Mouse (Mus musculus): ENCODE data around the gene Zhx3. TPM values are rescaled to one million over a fixed set of nuclear protein-coding genes. Genes with fewer than 3 reads are reported as not detected.

The Zhx3 gene
- total RNA-seq, 1 experiment from 2014 or later, result 6.8 TPM

DNA sequence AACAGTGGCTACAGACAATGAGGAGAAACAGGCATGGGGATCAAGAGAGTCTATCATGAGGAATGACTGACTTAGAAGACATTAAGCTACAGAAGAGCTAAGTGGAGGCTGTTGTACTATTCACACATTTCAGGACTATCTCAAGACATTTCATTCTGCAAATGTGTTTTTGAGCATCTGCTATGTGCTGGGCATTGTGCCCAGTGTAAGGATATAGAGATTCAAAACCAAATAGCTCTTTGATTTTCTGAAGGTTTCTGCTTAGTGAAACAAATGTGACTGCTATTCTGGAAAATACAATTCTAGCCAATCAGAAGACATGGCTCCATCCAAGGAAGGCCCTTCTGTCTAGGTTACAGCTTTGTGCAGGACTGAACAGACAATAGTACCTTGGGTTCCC lies 18.1 kb downstream of the Zhx3 start:
- no peak for ATAC-seq (replicated peaks in 1 of 2; ENCODE audit: insufficient read depth in 1 of 2, low FRiP score in 2 of 2, low TSS enrichment in 1 of 2, low read depth in 1 of 2, poor library complexity in 2 of 2, severe bottlenecking in 2 of 2)

DNA sequence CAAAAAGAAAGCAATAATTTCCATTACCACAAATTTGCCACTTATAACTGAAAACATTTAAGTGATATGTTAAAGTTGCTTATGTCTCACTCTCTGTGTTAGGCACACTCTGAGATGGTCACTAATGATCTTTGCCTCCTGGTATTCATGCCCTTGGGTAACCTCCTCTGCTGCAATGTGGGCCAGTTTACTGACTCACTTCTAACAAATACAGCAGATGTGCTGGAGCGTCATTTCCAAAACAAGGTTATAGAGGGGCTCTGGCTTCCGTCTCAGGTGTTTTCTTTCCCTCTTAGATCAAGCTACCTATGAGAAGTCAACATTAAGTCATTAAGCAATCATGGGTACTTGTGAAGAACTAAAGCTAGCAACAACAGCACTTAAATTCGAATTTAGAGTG lies 22.4 kb downstream of the Zhx3 start:
- no peak for ATAC-seq (replicated peaks in 1 of 2; ENCODE audit: insufficient read depth in 1 of 2, low FRiP score in 2 of 2, low TSS enrichment in 1 of 2, low read depth in 1 of 2, poor library complexity in 2 of 2, severe bottlenecking in 2 of 2)

DNA sequence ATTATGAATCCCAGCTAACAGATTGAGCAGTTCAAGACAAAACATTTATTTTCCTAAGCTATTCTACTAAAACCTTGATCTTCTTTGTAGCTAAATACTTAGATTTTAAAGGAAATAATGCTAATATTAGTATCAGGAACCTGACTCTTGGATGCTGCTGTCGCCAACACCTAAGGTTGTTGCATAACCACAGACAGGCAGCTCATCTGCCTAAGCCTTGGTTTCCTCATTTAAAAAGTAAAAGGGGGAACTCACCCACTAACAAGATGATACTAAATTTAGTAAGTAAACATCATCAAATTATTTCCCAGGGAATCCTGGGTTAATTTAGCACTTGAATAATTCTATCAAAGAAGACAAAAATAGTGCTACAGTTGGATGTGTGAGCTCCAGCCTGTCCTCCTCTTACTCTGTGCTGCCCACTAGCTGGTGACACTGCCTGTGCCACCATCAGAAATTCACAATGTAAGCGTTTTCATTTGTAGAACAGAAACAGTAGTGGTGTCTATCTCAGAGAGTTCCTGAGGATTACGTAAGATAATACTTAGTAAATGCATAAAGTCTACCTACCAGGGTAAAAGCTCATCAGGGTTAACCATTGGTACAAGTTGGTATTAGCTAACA lies 23.1 kb downstream of the Zhx3 start:
- no peak for ATAC-seq (replicated peaks in 1 of 2; ENCODE audit: insufficient read depth in 1 of 2, low FRiP score in 2 of 2, low TSS enrichment in 1 of 2, low read depth in 1 of 2, poor library complexity in 2 of 2, severe bottlenecking in 2 of 2)

DNA sequence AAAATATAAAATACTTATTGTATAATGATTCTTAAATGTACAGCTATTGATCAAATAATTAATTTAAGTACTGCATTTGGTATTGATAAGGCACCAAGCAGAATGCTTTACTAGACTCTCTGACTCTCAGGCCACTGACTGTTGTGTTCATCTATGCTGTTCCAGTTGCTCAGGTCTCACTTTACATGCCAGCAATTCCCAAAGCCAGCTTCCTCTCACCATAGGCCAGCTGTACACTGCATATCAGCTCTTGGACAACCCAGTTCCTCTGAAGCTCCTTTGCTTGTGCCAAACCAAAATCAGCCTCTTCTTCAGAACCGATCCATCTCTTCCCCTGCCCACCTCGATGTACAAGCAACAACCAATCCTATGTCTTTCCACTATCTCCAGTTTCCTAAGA lies 24.6 kb downstream of the Zhx3 start:
- no peak for ATAC-seq (replicated peaks in 1 of 2; ENCODE audit: insufficient read depth in 1 of 2, low FRiP score in 2 of 2, low TSS enrichment in 1 of 2, low read depth in 1 of 2, poor library complexity in 2 of 2, severe bottlenecking in 2 of 2)

DNA sequence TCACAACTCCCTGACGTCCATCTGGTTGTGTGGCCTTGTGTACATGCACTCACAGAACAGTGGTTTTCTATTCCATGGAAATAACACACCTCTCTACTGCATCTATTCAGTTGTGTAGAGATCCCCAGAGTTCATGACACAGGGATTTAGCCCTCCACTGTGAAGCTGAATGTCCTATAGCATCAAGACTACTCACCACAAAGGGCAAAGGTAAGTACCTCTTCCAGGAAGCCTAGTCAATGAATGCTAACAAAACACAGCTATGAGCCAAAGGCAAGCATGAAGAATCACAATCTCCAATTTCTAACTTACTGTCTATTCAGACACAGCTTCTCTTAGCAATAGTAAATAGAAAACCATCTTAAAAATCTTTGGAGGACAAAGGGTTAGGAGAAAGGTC lies 25.1 kb downstream of the Zhx3 start:
- no peak for ATAC-seq (replicated peaks in 1 of 2; ENCODE audit: insufficient read depth in 1 of 2, low FRiP score in 2 of 2, low TSS enrichment in 1 of 2, low read depth in 1 of 2, poor library complexity in 2 of 2, severe bottlenecking in 2 of 2)

DNA sequence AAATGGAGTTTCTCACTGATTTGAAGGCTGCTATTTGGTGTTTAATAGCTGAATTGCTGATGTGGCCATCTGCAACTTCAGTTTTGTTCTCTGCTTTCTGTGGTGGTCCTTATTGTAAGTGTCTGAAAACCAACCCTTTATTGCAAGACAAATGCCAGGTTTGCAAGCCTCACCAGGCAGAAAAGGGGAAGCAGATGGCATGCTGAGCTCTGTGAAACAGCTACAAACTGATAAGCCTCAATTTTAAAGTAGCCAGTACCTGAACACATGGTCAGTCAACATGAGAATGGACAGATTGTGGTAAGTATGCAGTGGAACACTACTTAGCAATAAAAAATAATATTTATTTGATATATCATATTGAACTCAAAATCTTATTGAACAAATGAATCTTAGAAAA lies 32.0 kb downstream of the Zhx3 start:
- ATAC-seq (replicated peaks in 1 of 2; ENCODE audit: insufficient read depth in 1 of 2, low FRiP score in 2 of 2, low TSS enrichment in 1 of 2, low read depth in 1 of 2, poor library complexity in 2 of 2, severe bottlenecking in 2 of 2), result no peak

DNA sequence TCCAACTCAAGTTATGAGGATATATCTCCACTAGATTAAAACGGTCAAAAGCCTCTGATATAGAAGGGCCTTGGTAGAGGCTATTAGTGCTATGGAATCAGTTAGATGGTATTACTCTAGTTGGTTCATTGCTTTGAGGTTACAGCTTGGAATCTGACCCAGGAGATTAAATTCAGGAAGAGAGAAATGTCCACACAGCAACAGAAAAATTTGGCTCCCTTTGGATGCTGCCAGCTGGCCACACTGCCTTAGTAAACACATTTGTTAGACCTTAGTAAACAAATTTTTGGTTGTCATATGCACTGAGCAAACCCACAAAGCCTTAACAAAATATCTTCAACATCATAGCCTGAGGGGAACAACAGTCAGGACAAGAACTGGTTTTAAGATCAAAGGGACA lies 62.0 kb downstream of the Zhx3 start:
- no peak for ATAC-seq (replicated peaks in 1 of 2; ENCODE audit: insufficient read depth in 1 of 2, low FRiP score in 2 of 2, low TSS enrichment in 1 of 2, low read depth in 1 of 2, poor library complexity in 2 of 2, severe bottlenecking in 2 of 2)

DNA sequence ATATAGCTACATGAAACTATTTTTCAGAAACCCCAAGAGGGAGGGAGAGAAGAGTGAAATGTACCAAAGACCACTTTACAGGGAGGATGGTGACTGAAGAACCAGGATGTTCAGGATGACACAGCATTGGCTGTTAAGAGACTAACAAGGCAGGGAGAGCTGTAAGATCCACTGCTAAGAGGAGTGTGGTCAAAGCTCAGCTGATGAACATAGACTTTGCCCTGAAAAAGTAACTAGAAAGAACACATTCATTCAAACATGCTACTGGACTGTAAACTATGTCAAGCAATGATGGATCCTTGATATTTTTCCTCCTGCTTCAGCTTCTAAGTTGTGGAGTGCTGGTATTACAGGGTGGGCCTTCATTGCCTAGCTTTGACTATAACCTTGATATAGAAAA lies 62.4 kb downstream of the Zhx3 start:
- ATAC-seq (replicated peaks in 1 of 2; ENCODE audit: insufficient read depth in 1 of 2, low FRiP score in 2 of 2, low TSS enrichment in 1 of 2, low read depth in 1 of 2, poor library complexity in 2 of 2, severe bottlenecking in 2 of 2), result no peak

DNA sequence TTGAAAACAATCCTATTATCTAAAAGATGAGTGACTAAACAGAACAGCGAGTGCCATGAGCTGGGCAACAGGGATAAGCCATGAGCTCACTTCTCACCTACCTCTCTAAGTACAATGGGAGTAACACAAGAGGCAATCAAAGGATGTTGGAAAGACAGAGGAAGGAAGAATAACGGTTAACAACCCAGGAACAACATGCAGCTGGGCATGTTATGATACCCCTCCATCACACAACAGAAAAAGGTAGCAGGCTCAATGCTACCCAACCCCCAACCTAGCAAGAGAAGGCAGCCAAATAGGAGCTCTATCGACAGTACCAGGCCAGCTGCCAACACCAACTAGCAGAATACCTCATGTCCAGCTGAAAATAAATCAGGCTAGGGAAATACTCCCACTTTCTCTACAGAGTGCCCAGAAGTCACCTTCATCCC lies 66.7 kb downstream of the Zhx3 start:
- ATAC-seq (replicated peaks in 1 of 2; ENCODE audit: insufficient read depth in 1 of 2, low FRiP score in 2 of 2, low TSS enrichment in 1 of 2, low read depth in 1 of 2, poor library complexity in 2 of 2, severe bottlenecking in 2 of 2), result no peak

DNA sequence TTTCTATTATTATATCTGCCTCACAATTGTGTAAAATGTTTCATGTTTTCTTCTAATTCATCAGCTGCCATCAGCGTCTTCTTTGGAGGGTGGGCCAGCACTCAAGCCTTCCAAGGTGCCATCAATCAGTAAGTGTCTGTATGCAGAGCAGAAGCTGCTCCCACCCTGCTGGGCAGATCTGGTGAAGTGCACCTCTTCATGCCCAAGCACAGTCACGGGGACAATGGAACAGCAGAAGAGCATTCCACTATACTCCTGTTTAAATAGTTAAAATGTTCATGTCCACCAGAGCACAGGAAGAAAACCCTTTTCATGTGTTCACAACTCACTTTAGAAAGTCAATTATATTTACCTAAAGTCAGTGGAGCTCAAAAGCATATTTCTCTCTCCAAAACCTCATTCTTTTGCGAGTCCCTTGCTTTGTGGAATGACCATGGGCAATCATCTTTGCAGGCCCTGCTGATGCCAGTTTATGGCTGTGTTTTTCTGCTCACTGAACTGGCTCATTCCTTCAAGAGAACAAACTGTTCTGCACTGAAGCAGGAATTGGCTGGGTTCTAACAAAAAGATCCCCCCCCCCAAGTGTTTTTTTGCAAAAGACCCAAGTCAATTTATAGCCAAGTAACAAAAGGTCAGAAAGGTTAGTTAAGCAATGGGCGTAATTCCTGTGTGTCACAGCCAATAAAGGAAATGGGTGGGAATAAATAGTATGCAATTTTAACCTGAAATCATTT lies 67.8 kb downstream of the Zhx3 start:
- ATAC-seq (replicated peaks in 1 of 2; ENCODE audit: insufficient read depth in 1 of 2, low FRiP score in 2 of 2, low TSS enrichment in 1 of 2, low read depth in 1 of 2, poor library complexity in 2 of 2, severe bottlenecking in 2 of 2), result no peak

DNA sequence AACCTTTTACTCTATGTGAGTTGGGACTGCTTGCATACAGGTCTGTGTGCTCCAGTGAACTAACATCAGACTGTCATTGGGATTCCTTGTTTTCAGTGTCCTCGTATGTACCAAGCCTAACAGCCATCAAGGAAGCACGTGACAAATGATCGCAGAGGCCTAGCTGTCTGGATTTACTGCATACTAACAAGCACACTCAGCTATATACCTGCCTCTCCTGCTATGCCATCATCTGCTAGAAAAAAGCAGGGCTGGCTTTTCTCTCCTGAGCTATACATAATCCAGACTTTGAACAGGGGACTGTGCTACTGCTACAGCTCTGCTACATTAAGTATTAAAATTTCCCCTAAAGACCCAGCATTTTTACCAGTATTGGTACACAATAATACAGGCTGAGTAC lies 70.5 kb downstream of the Zhx3 start:
- ATAC-seq (replicated peaks in 1 of 2; ENCODE audit: insufficient read depth in 1 of 2, low FRiP score in 2 of 2, low TSS enrichment in 1 of 2, low read depth in 1 of 2, poor library complexity in 2 of 2, severe bottlenecking in 2 of 2), result no peak

DNA sequence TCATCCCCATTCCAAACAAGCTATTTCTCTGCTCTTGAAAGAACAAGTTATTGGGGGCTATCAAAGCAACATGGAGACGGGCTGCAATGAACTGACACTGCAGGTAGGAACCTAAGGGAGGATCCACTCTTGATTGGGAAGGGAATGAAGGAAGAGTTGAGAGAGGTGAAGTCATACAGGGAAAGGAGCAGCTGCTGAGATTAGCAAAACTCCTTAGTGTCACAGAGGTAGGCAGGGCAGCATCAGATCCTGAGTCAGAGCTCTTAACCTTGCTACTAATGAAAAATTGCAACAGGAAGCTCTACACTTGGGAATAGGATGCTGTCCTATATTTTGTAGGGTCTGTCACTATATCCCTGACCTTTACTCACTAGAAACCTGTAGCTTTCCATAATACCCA lies 71.8 kb downstream of the Zhx3 start:
- ATAC-seq (replicated peaks in 1 of 2; ENCODE audit: insufficient read depth in 1 of 2, low FRiP score in 2 of 2, low TSS enrichment in 1 of 2, low read depth in 1 of 2, poor library complexity in 2 of 2, severe bottlenecking in 2 of 2), result no peak

DNA sequence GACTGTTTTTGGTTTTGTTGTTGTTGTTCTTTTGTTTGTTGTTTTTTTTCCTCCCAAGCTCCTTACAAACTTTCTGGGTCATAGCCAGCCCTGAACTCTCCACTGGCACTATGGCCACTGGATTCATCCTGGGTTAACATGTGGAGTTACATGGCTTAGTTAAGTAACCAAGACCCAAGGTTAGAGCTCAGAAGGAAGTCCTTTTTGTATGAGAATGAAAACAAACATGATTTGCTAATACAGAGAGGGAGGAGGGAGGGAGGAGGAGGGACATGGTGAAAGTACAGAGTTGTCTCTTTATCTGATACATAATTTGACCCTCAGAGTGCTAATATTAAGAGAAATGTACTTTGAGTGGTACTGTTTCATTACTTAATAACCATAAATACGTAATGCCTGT lies 74.6 kb downstream of the Zhx3 start:
- ATAC-seq (replicated peaks in 1 of 2; ENCODE audit: insufficient read depth in 1 of 2, low FRiP score in 2 of 2, low TSS enrichment in 1 of 2, low read depth in 1 of 2, poor library complexity in 2 of 2, severe bottlenecking in 2 of 2), result no peak

DNA sequence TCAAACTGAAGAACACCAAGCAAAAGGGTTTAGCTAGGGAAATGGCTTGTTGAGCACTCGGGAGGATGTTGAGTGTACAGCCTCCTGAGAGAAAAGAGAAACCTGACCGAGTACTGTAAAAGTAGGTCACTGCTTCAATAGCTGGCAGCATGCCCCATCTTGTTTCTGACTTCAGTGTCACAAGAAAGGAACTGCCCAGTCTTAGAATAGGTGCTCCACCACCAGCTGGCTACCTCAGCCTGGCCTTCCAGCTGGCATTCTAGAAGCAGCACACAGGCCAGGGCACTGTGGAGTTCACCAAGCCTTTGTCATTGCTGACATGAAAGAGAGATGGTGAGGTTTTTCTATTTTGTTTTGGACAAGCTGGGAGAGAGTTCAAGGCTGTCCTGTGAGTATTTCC lies 75.8 kb downstream of the Zhx3 start:
- peak in 1 of 2 experiments; percentile 29; a peak in 1 of 4 replicates for ATAC-seq (replicated peaks in 1 of 2; ENCODE audit: insufficient read depth in 1 of 2, low FRiP score in 2 of 2, low TSS enrichment in 1 of 2, low read depth in 1 of 2, poor library complexity in 2 of 2, severe bottlenecking in 2 of 2)

DNA sequence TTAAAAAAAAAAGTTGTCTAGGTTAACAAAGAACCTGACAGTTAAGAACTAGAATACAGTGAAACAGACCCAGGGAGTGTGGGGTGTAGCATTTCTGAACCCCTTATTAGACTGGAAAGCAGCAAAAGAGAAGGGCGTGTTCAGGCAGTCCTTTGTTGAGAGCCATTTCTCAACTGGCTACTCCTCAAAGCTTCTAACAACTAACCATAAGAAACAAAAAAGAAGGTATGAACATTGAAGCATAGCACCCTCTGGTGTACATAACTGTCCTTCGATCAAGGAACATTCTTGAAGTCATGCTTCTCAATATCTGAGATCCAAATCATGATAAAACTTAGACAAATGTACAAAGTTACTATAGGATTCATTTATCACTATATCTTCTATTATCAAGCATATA lies 79.7 kb downstream of the Zhx3 start:
- peak; percentile 22 to 62; a peak in 2 of 4 replicates for ATAC-seq (replicated peaks in 1 of 2; ENCODE audit: insufficient read depth in 1 of 2, low FRiP score in 2 of 2, low TSS enrichment in 1 of 2, low read depth in 1 of 2, poor library complexity in 2 of 2, severe bottlenecking in 2 of 2)

DNA sequence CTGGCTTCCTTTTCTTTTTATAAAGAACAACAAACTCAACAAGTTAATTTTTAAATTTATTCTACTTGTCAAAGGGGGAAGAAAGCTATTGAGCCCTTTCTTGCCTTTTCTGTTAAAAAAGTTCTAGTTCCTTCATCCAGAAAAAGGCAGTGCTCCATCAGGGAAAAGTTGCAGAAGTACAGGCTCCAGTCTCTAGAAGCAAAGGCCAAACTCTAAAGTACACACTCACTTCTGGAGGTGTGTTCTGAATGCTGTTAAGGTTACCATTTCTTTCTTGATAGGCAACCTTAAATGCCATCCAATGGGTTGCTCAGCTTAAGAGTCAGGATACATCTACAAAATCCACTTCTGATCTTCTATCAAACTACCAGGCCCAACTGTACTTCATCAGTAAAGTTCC lies 83.1 kb downstream of the Zhx3 start:
- no peak for ATAC-seq (replicated peaks in 1 of 2; ENCODE audit: insufficient read depth in 1 of 2, low FRiP score in 2 of 2, low TSS enrichment in 1 of 2, low read depth in 1 of 2, poor library complexity in 2 of 2, severe bottlenecking in 2 of 2)

DNA sequence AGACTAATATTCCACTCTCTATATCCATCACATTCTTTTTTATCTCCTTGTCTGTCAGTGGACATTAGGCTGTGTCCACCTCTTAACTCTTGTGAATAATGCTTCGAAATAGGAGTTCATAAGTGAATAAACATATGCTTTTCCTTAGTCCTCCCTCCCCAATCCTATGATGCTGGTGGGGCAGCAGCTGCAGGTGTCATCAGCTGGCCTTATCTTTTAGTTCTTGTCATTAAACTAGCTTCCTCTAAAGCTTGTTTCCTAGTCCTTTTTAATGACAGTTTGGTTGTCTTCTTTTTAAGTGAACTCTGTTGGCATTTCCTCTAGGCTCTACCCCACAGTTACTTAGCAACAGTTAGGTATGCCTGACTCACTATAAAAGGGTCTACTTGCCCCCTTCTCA lies 83.8 kb downstream of the Zhx3 start:
- no peak for ATAC-seq (replicated peaks in 1 of 2; ENCODE audit: insufficient read depth in 1 of 2, low FRiP score in 2 of 2, low TSS enrichment in 1 of 2, low read depth in 1 of 2, poor library complexity in 2 of 2, severe bottlenecking in 2 of 2)

DNA sequence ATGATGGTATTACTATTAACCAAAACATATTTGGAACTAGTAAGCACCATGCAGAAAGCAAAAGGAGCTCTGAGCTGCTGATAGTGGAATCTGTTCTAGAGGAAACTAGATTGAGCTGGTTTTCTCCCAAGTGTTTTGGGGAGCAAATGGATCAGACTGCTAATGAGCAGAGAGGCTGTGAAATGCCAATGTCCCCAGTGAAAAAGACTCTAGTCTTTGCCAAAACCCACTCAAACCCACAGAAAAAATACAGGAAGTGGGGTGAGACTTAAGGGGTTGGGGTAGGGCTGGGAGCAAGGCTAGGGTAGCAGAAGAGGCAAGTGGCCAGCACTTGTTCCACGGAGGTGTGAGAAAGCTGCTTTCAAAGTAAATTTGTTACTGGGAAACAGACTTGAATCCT lies 86.5 kb downstream of the Zhx3 start:
- 0 out of 4 replicates have a peak, but pooled peaks of 1 of the 2 experiments have one; percentile 36 for ATAC-seq (replicated peaks in 1 of 2; ENCODE audit: insufficient read depth in 1 of 2, low FRiP score in 2 of 2, low TSS enrichment in 1 of 2, low read depth in 1 of 2, poor library complexity in 2 of 2, severe bottlenecking in 2 of 2)

DNA sequence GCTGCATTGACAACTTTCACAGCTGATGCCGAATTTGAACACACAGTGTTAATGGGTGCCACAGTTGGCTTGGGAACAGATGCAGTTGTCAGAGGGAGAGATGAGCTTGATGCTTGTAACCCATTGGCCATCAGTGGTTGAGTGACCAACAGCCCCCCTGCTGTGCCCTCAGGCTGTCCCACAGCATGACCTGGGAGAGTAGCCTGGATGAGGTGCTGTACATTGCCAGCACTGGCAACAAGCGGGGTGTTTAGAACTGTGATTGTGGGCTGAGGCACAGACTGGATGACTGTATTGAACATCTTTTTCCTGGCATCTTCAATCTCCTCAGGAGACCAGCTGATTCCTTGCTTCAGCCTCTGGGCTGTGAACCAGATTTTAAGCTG lies 92.0 kb downstream of the Zhx3 start:
- ATAC-seq (replicated peaks in 1 of 2; ENCODE audit: insufficient read depth in 1 of 2, low FRiP score in 2 of 2, low TSS enrichment in 1 of 2, low read depth in 1 of 2, poor library complexity in 2 of 2, severe bottlenecking in 2 of 2), result no peak

All from hematopoietic stem cell, adult 5-6 weeks (primary cell).